In the genomic region with DNA sequence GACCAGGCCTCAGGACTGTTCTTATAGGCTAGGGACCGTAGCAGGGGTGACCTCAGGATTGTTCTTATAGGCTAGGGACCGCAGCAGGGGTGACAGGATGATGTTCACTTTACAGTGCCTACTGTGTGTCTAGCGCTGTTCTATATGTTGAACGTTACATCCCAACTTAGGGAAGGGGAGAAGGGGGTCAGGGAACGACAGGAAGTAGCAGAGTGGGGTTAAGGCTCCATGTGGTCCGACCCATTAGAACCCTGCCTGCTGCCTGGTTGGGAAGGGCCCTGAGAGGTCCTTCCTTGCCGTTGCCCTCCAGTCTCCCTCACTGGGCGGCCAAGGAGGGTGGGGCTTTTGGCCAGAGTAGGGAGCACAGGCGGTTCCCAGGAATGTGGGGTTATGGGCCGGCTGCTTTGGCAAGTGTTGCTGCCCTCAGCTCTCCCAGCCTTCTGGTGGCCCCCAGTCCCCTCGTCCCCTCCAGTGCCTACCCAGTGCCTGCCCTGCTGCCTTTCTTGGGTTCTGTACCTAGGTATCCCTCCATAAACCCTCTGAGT, we compare ENCODE assay signal across 1 mouse cellular context.
TF ChIP-seq lines count a peak whose summit lies in the region.

No protein-coding gene starts in this region.

TF ChIP-seq in myocyte, 11 proteins besides CTCF, POLR2A, EP300 and RAD21 (continued from another document):
- TF ChIP-seq TCF12 (IDR thresholded peaks at IDR 0.05; ENCODE audit: insufficient read depth, poor library complexity, severe bottlenecking) (no peak), E2F4 (IDR thresholded peaks at IDR 0.05; ENCODE audit: insufficient read depth) (no peak), REST (IDR thresholded peaks at IDR 0.05; ENCODE audit: insufficient read depth, insufficient read length) (no peak), MYOG (IDR thresholded peaks at IDR 0.05; ENCODE audit: control insufficient read depth in 1 of 3, insufficient read depth in 1 of 3, insufficient read length in 2 of 3, low read depth in 2 of 3) (no peak), CEBPB (IDR thresholded peaks at IDR 0.05; ENCODE audit: insufficient read depth, poor library complexity, severe bottlenecking) (no peak), TCF3 (IDR thresholded peaks at IDR 0.05; ENCODE audit: insufficient read length, low read depth) (no peak)
